Mouse (Mus musculus): ENCODE measurements around the gene H2-Oa.
A peak's percentile ranks its signal among the peaks of the same experiment; 100 is the strongest.

Gene H2-Oa

DNA sequence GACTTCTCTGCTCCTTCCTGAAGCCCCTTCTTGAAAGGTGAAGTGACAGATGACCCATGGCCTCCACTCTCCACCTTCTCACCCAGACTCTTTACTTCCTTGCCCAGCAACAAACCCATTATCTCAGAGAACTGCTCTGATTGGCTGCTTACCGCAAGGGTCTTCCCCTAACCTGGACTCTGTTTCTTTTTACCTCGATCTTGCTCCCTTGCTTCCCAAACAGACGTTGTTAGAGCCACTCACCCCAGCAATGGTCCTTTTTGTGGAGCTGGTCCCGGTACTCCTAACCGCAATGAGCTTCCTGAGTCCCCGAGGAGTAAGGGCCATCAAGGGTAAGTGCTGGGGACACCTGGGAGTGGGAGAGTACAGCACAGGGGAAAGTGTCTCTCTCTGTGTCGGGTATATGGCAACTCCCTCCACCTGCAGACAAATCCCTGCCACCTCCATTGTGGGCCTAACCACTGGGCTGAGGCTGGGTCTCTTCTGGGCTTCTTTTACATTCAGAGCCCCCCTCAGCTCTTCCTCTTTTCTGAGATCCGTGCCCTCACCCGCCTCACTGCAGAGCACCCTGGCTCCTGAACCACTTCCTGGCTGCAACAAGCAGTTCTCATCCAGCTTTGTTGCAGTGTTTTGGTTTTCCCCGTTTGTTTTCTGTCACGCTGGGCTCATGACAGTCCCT lies at the start of gene H2-Oa:
Gene H2-Oa, plus strand, starts transcription at position 144 of the 679 bp plus-strand sequence.
- peak; percentile 76 to 79 for DNase-seq (ENCODE audit: low spot score in 2 of 2)

GRCm38 (mm10) chr17:34045941-34046340 lies 46.2 kb upstream of the H2-Oa start:
- no peak for DNase-seq (ENCODE audit: low spot score in 2 of 2)

- no peak for DNase-seq (ENCODE audit: low spot score in 2 of 2)
Observed at GRCm38 (mm10) chr17:34047404-34048050, 44.6 kb upstream of the H2-Oa start.

DNA sequence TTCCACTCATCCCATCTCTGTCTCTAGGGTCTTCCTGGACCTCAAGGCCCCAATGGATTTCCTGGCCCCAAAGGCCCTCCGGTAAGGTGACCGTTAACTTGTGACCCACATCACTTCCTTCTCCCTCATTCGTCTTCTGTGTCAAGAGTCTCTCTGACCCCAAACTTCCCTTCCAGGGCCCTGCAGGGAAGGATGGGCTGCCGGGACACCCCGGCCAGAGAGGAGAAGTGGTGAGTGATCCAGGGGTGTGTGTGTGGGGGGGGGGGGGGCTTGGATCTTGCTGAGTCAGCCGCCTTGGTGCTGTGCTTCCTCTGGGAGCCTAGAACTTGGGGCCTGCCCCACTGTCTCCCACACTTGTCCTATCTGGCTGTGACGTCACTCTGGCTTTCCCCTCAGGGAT lies 34.9 kb upstream of the H2-Oa start:
- no peak for DNase-seq (ENCODE audit: low spot score in 2 of 2)

DNA sequence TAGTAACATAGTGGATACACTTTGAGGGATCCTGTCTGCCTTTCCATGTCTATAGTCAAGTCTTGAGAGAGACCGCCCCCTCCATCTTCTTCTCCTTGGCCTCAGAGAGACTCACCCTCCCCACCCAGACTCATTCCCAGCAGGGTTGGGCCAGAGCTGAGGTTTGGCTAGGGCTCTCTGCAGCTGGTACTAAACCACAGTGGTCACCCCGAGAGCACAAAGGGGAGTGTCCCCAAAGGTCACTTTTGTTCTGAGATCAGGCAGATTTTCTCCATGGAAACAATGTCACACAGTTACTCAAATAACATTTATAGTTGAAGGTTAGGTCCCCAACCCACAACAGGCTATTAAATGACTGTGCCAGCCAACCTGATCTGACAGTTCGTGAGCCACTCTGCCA lies 23.3 kb upstream of the H2-Oa start:
- DNase-seq (ENCODE audit: low spot score in 2 of 2): no peak

GRCm38 (mm10) chr17:34072091-34072490 lies 20.0 kb upstream of the H2-Oa start:
- peak; percentile 53 to 54 for DNase-seq (ENCODE audit: low spot score in 2 of 2)

DNA sequence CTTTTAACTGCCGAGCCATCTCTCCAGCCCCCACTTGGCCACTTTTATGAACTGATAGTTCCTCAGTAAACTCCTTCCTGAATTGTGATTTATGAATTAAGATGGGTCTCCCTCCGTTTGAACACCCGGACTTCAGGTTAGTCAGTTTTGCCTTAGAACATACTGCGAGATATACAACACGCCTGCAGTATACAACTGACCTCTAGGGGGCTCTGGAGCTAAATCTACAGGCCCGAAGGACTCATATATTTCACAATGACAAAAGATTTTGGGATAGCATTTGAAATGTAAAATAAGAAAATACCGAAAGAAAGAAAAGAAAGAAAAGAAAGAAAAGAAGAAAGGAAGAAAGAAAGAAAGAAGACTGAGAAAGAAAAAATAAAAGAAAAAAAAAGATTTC lies 16.9 kb upstream of the H2-Oa start:
- peak; percentile 64 to 76 for DNase-seq (ENCODE audit: low spot score in 2 of 2)

DNA sequence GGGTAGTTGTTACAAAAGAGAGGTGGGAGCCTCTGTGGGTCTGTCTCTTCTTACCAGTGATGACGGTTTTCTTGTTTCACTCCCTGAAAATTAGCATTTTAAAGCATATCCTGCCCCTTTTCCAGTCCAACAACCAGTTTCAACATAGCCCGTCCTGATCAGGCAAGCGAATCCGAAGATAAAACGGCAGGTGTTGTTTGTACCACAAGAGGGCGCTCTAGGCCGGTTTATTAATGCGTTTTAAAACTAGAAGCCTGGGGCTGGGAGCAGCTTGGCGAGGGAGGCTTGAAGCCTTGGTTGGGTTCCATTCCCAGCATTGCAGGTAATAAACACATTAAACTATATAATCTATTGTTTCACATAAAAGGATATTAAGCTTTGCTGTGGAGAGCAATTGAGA lies 14.6 kb upstream of the H2-Oa start:
- DNase-seq (ENCODE audit: low spot score in 2 of 2): peak; percentile 67 to 74

- DNase-seq (ENCODE audit: low spot score in 2 of 2): no peak
Observed at GRCm38 (mm10) chr17:34078148-34078547, 14.0 kb upstream of the H2-Oa start.

- DNase-seq (ENCODE audit: low spot score in 2 of 2): no peak
Observed at GRCm38 (mm10) chr17:34079002-34079401, 13.1 kb upstream of the H2-Oa start.

GRCm38 (mm10) chr17:34079621-34080020 lies 12.5 kb upstream of the H2-Oa start:
- peak; percentile 54 to 70 for DNase-seq (ENCODE audit: low spot score in 2 of 2)

- no peak for DNase-seq (ENCODE audit: low spot score in 2 of 2)
Observed at GRCm38 (mm10) chr17:34083104-34083503, 9.0 kb upstream of the H2-Oa start.

- DNase-seq (ENCODE audit: low spot score in 2 of 2): no peak
Observed at GRCm38 (mm10) chr17:34087386-34087785, 4.8 kb upstream of the H2-Oa start.

DNA sequence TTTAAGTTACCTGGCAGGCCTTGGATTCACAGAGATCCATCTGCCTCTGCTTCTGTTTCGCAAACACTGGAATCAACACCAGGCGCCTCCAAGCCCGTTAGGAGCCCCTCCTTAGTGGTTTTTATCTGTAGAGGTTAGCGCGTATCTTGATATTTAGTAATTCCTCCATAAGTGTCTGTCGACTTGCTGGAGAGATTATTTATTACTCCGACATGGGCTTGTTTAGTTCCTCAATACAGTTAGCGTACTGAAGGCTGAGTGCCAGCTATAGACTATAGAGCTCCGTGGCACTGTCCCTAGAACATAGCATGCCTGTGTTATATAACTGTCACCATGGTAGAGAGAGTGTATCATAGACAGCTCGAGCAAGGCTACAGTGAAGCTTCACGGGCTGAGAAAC lies 4.0 kb upstream of the H2-Oa start:
- DNase-seq (ENCODE audit: low spot score in 2 of 2): no peak

- DNase-seq (ENCODE audit: low spot score in 2 of 2): peak; percentile 55 to 61
Observed at GRCm38 (mm10) chr17:34090923-34091322, 1.2 kb upstream of the H2-Oa start.

DNA sequence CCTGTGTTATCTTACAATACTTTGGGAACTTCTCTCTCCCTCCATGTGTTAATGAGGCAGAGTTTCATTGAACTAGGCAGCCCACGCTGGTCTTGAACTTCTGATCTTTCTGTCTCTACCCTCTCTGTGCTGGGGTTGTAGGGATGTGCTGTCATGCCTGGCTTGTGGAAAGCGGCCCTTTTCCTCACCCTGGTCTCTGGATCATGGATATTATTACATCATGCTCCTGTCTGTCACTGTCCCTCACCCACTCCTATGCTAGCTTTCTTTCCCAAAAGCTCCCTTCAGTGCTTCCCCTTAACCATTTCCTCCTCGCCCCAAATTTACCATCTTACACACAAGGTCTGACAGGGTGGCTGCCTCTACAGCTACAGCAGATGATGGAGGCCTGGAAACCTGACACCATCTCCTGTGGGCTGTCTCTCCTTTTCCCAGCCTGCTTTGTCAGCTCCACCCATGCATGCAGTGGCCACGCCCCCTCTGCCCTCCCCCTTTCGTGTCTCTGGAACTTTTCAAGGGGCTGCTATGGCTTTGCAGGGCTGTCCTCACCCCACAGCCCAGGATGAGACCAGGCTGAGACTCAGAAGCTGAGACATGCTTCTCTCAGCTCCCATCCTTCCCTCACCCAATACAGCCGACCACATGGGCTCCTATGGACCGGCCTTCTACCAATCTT lies 1.2 kb downstream of the H2-Oa start:
- peak; percentile 52 to 66 for DNase-seq (ENCODE audit: low spot score in 2 of 2)

GRCm38 (mm10) chr17:34094283-34095035 lies 2.3 kb downstream of the H2-Oa start:
- peak in 1 of 2 experiments; percentile 36 for DNase-seq (ENCODE audit: low spot score in 2 of 2)

DNA sequence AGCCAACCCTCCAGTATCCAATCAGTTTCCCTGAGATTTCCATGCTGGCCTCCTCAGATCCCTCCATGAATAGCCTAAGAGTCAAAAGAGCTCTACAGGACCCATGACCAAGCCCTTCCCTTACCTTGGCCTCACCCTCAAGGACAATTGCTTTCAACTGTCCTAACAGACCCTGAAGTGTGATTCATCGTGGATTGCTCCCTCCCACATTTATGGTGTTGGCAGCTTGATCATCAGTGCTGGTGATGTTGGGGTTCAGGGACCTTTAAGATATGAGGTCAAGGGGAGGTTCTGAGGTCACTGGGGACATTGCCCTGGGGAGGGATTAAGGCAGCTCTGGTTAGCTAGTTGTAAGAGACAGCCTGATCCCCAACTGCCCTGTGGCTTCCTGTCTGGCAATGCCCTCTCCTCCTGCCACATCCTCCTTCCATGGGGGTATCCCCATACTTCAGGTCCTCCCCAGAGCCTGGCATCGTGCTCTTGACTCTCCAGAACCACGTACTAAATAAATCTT lies 4.4 kb downstream of the H2-Oa start:
- no peak for DNase-seq (ENCODE audit: low spot score in 2 of 2)

- DNase-seq (ENCODE audit: low spot score in 2 of 2): no peak
Observed at GRCm38 (mm10) chr17:34097272-34097671, 5.1 kb downstream of the H2-Oa start.

DNA sequence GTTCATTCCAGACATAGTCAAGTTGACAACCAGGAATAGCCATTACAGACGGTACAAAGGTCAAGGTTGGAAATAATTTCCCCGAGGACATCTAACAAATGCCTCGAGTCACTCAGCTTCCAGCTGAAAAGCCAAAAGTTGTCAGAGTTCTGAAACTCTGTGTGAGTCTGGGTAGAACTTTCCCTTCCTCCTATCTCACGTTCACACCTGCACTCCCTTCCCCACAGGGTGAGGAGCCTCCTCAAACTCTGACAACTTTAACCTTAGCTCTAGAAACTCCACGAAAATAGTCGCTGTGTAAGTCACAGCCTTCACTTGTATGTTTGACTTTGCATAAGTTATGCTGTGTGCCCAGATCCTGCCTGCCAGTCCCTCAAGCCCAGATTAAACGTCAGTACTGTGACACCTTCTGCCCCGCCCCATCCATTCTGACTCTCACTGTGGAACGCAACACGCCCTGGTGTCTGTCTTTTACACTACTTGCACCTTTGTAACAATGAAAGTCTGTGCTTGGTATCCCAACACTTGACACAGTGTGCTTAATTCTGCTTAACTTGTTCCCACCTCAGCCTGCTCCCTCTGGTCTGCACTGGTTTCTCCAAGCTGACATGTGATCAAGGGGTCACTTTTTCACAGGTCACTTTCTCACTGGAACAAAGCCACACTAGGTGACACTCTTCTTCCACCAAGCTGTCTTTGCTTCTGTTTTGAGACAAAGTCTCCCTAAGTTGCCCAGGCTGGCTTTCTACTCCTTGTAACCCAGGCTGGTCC lies 6.8 kb downstream of the H2-Oa start:
- peak in 1 of 2 experiments; percentile 40 for DNase-seq (ENCODE audit: low spot score in 2 of 2)

DNA sequence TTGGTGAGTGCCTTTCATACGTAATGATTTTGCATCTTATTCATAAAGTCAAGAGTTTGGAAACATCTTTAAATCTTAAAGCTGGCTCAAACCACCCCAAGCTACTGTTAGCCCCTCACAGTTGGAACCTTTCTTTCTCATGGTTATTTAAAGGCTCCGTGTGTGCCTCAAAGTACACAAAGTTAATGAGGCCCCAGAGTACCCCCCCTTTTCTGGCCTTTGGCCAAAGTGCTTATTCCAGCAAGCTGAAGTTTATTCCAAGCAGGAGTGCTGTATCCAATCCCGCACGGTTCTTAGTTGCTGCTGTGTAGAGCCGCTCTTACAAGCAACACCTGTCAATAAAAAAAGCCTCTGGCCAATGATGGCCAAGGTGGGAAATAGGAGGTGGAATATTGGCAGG lies 7.4 kb downstream of the H2-Oa start:
- no peak for DNase-seq (ENCODE audit: low spot score in 2 of 2)
